Mouse (Mus musculus) forelimb bud, embryonic 11.5 days (tissue): Measurements from ENCODE around the gene Ftl1-ps1.

Experiments
- DNase-seq: peaks from one replicate; pipeline ENCODE4 v3.0.0-alpha.2; 2012; ENCODE audit warnings: low read depth, low spot score

The Ftl1-ps1 gene

GRCm38 (mm10) chr13:74399298-74399839, at the start of gene Ftl1-ps1:
Gene Ftl1-ps1 (plus strand): TSS chr13:74399694.
- no peak for DNase-seq

GRCm38 (mm10) chr13:74350435-74350906, 49.0 kb upstream of the Ftl1-ps1 start:
- no peak for DNase-seq

DNA sequence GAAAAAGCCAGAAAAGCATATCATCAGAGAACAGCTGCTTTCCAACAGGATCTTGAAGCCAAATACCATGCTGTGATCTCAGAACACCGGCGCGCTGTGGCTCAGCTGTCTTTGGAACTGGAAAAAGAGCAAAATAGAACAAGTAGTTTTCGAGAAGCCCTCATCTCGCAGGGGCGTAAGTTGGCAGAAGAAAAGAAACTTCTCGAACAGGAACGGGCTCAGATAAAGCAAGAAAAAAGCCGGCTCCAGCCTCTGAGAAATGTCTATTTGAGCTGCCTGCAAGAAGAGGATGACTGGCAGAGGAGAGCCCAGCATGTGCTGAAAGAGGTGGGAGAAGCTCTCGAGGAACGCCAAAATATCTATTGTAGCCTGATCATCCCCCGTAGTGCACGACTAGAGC, 43.0 kb upstream of the Ftl1-ps1 start:
- no peak for DNase-seq

GRCm38 (mm10) chr13:74362218-74362617, 37.3 kb upstream of the Ftl1-ps1 start:
- no peak for DNase-seq

DNA sequence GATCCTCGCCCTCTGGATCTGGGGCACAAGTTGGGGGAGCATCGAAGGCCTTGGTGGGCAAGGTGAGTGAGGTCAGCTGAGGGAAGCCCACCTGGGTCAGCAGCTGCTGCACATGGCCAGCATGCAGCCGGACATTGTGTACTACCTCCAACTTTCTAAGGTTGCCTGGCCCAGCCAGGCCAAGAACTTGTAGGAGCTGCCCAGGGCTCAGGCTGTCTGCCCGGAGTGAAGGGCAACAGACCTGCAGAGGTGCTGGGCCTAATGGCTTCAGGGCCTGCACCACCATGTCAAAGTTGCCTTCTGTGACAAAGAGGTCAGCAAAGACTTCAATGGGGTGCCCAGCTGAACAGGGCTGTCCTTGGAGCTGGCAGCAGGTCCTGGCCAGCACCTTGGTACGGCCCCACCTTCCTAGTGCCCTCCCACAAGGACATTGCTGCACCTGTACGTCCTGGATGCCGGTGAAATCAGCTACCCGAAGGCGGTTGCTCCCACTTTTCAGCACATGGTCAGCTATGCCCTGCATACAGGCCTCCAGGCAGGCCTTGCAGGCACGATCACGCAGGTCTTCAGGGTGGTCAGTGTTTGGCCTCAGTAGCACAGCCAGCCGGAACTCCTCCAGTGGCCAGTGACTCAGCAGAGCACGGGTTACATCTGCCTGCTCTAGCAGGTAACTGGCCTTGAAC, 36.2 kb upstream of the Ftl1-ps1 start:
- no peak for DNase-seq

DNA sequence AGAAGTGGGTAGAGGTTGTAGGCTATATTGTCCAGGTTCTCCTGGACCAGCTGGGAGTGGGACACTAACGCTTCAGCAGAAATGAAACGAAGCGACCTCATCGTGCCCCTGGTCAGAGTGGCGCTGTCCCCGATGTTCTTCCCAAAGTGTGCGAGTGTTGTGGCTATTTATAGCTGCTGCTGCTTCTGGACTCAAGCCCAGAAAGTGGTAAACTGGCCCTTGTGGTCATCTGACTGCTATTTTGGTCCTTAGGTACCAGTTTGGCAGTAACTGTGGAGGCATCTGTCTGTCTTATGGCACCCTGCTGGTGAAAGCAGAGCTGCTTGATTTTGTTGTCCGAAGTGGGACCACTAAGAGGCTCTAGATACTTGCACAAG, 35.6 kb upstream of the Ftl1-ps1 start, which contains the start of gene Lrrc14b:
Gene Lrrc14b (minus strand): TSS at position 147 of the 377 bp plus-strand sequence.
- DNase-seq, result no peak

DNA sequence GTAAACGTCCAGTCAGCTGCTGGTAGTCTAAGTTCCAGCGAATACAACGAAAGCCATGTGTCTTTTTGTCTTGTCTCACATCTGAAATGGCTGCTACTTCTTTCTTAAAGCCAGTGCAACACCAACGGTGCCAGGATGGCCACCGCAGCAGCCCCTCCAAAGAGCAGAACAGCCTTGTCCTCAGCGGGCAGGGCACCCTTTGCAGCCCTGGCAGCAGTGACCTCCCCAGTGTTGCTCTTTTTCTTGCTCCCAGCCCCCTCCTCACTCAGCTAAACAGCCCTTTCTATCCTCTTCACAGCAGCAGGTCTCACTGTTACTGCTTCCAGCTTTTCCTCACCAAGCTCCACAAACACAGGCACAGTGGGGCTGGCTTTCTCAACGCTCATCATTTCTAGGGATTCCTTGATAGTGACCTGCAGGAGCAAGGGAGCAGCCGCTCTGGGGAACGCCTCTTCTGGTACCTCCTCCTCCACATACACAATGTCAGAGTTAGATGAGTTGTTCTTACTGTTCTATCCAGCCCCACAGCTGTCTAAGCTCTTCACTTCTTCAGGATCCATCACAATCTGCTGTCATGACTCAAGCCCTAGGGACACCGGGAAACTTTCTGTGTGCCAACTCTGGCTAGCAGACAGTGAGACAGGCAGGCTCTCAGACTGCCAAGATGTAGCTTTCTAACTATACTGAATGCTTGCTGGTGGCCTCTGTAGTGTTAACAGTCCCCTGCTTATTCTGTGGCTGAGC, 17.8 kb upstream of the Ftl1-ps1 start:
- no peak for DNase-seq

DNA sequence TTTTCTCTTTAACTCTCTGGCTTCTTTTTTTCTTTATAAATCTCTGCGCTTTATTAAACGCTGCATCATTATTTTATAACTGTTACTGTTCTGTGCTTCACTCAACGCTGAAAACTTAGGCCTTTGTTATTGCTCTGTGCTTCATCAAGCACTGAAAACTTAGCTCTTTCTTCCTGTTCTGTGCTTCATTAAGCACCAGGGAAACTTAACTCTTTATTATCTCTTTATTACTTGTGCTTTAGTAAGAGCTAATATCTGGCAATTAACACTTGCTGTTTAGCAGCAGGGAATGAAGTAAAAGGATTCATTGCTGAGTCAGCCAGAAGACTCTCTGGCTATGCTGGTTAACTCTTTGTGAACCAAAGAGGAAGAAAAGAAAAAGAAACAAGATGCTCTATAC, 17.2 kb upstream of the Ftl1-ps1 start:
- peak; percentile 34 for DNase-seq

DNA sequence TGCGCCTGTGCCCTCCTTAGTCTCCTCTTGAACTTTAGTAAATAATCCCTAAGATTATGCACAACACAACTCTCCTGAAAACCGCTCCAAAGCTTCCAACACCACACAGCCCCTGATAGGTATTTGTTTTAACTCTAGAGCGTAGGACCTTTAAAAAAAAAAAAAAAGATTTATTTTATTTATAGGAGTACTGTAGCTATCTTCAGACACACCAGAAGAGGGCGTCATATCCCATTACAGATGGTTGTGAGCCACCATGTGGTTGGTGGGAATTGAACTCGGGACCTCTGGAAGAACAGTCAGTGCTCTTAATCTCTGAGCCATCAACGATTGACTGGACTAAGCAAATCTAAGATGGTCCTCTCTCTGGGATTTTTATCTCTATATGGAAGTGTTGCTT, 9.8 kb upstream of the Ftl1-ps1 start:
- no peak for DNase-seq

DNA sequence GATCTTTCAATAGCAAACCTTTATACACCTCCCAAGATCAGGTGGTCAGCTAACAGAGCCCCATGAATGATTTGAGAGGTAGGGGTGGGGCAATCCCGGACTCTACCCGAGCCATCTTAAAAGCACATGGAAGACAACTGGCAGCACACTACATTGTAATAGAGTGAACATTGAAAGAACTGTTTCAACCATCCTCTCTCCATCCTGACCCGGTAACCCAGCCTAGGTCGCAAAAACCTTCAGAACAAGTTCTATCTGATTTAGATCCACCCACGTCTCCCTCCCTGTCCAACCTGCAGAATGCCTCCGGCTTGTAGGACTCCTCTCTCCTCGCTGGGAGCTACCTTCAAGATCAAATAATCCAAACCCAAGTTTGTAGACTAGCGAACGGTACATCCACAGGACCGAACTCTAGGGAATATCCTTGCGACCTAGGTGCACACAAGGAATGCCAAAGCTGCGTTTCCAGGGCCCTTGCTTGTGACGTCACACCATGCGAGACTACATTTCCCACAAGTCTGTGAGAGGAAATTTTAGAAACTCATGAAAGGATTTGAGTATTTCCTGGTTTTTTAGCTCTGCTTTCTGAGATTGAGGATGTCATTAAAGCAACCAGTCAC, 9.0 kb upstream of the Ftl1-ps1 start, which contains the start of gene Zfp72:
Gene Zfp72 (minus strand): TSS at position 466 of the 620 bp plus-strand sequence.
- peak; percentile 72 for DNase-seq

GRCm38 (mm10) chr13:74391156-74391555, 8.3 kb upstream of the Ftl1-ps1 start:
- no peak for DNase-seq

DNA sequence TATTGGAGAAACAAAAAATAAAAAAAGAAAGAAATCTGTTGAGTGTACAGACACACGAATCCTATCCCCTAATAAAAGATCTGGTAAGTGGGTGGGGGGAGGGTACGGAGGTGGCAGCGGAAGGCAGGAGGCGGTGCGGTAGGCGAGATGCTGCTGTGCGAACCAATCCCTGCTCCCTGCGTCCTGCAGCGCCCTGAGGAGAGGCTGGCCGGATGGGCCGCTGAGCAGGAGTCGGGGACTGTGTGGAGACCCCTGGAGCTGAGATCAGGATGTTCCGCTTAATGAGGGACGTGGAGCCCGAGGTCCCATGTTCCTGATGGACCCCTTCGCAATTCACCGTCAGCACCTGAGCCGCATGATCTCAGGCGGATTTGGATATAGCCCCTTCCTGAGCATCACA, 40.4 kb downstream of the Ftl1-ps1 start:
- DNase-seq, result no peak
